Mouse (Mus musculus) limb, embryonic 14.5 days (tissue): Measurements from ENCODE around the gene Epp13. TPM values are rescaled to one million over a fixed set of nuclear protein-coding genes. Genes with fewer than 3 reads are reported as not detected.
"Not testable (repeated sequence)": the region's sequence is repeated elsewhere in the genome, so short reads cannot be mapped to it uniquely, and the experiment has no call there.

Source experiments
- ATAC-seq: fragments of 200-750 bp; cut with Nextera tagmentation; 2 replicates; pipeline ENCODE4 v1.8.0; 2017; ENCODE audit warnings: low read depth, moderate number of reproducible peaks, moderate TSS enrichment; ENCODE audit not compliant: low FRiP score
- DNase-seq: peaks from one replicate; pipeline ENCODE4 v3.0.0-alpha.2; 2015; ENCODE audit warnings: low spot score
- H3K27ac ChIP-seq: fragments of 300-500 bp; sonication (generic); replicated peaks from 2 replicates; pipeline ENCODE4 v1.5.1; 2014; ENCODE audit warnings: low read depth, mild to moderate bottlenecking, low read length, moderate library complexity, mixed read lengths
- H3K27me3 ChIP-seq: fragments of 300-500 bp; sonication (generic); 2 replicates; pipeline ENCODE4 v1.6.1; 2014; ENCODE audit warnings: low read length, mixed read lengths; ENCODE audit not compliant: control insufficient read depth, insufficient read depth
- H3K36me3 ChIP-seq: fragments of 300-500 bp; sonication (generic); 2 replicates; pipeline ENCODE4 v1.6.1; 2014; ENCODE audit warnings: mild to moderate bottlenecking, low read length, moderate library complexity, mixed read lengths; ENCODE audit not compliant: control insufficient read depth, insufficient read depth
- H3K4me1 ChIP-seq: fragments of 300-500 bp; sonication (generic); 2 replicates; pipeline ENCODE4 v1.6.1; 2014; ENCODE audit warnings: antibody characterized with exemption, low read length, mixed read lengths; ENCODE audit not compliant: control insufficient read depth, insufficient read depth
- H3K4me2 ChIP-seq: fragments of 300-500 bp; sonication (generic); replicated peaks from 2 replicates; pipeline ENCODE4 v1.6.1; 2014; ENCODE audit warnings: low read depth, mild to moderate bottlenecking, low read length, moderate library complexity; ENCODE audit not compliant: severe bottlenecking
- H3K4me3 ChIP-seq: fragments of 300-500 bp; sonication (generic); replicated peaks from 2 replicates; pipeline ENCODE4 v1.5.1; 2014; ENCODE audit warnings: low read length
- H3K9ac ChIP-seq: fragments of 300-500 bp; sonication (generic); 2 replicates; pipeline ENCODE4 v1.6.1; 2014; ENCODE audit warnings: mild to moderate bottlenecking, low read depth, low read length, moderate library complexity; ENCODE audit not compliant: severe bottlenecking
- H3K9me3 ChIP-seq: fragments of 300-500 bp; sonication (generic); 2 replicates; pipeline ENCODE4 v1.6.1; 2016; ENCODE audit warnings: low read length; ENCODE audit not compliant: control insufficient read depth
- POLR2A ChIP-seq: fragments of 200-500 bp; IDR thresholded peaks from 2 replicates; pipeline ENCODE4 v1.8.0; 2012; ENCODE audit warnings: inconsistent platforms, mild to moderate bottlenecking, moderate library complexity, borderline replicate concordance; ENCODE audit not compliant: insufficient read depth, insufficient read length; ENCODE audit errors: extremely low read depth
- WGBS: fragments of 180-500 bp; shearing (Covaris S2); extraction: QIAGEN DNeasy Blood & Tissue Kit; methylation state at CpG from one replicate; pipeline ENCODE4 v1.1.7; 2014; 5-methylcytosine and 5-hydroxymethylcytosine counted together
- polyA plus RNA-seq, 2 experiments: library from polyadenylated mRNA; depleted of rRNA in 1 of 2; stranded (reverse) in 1 of 2; unstranded in 1 of 2; fragments of >200 nt; fragmentation: Nextera tagmentation in 1 of 2; extraction: Ambion mirVana in 1 of 2; gene quantifications; 2 replicates each; pipeline versions ENCODE4 v1.2.1 to v1.2.3; 2012 to 2014

Gene Epp13
- polyA plus RNA-seq (2012; rRNA removed) (not detected in 2 replicates), polyA plus RNA-seq (2014; fragmentation: Nextera tagmentation; extraction: Ambion mirVana) (not detected in 2 replicates)

GRCm38 (mm10) chr7:6252410-6252809 lies at the start of gene Epp13:
Gene Epp13, plus strand, starts transcription at chr7:6252710.
- no peak within 1 kb of the TSS for H3K4me3 ChIP-seq
- WGBS = 87% methylated on average over 6 of the region's 6 CpGs
- DNase-seq (no peak), ATAC-seq (no peak)
- no peak within 1 kb of the TSS for H3K27ac ChIP-seq
- no peak for TF ChIP-seq POLR2A
- H3K9me3 ChIP-seq = no peaks in the 10 kb centered on the region
- H3K4me2 ChIP-seq = no peak within 1 kb of the TSS
- no peaks in the 10 kb centered on the region for H3K27me3 ChIP-seq
- H3K4me1 ChIP-seq = no peaks in the 10 kb centered on the region
- no peaks in the 10 kb centered on the region for H3K36me3 ChIP-seq
- H3K9ac ChIP-seq = no peak within 1 kb of the TSS

- ATAC-seq (no peak), DNase-seq (no peak)
- Histone ChIP-seq H3K4me2 (no peak overlapping the region), H3K9ac (no peak overlapping the region), H3K36me3 (no peaks in the 10 kb centered on the region), H3K9me3 (no peaks in the 10 kb centered on the region), H3K4me1 (no peaks in the 10 kb centered on the region), H3K27me3 (no peaks in the 10 kb centered on the region), H3K27ac (no peak overlapping the region), H3K4me3 (no peak overlapping the region)
- TF ChIP-seq POLR2A = no peak
- WGBS = 71% methylated on average over 3 of the region's 3 CpGs
Measured at GRCm38 (mm10) chr7:6204200-6204599, 48.3 kb upstream of the Epp13 start.

- H3K9me3 ChIP-seq = no peaks in the 10 kb centered on the region
- no peaks in the 10 kb centered on the region for H3K36me3 ChIP-seq
- H3K4me1 ChIP-seq = no peaks in the 10 kb centered on the region
- 41% methylated on average over 5 of the region's 5 CpGs for WGBS
- H3K4me2 ChIP-seq = no peak overlapping the region
- no peak overlapping the region for H3K9ac ChIP-seq
- no peak for TF ChIP-seq POLR2A
- ATAC-seq (no peak), DNase-seq (no peak)
- no peak overlapping the region for H3K27ac ChIP-seq
- H3K27me3 ChIP-seq = no peaks in the 10 kb centered on the region
- H3K4me3 ChIP-seq = no peak overlapping the region
Measured at GRCm38 (mm10) chr7:6213144-6213543, 39.4 kb upstream of the Epp13 start.

GRCm38 (mm10) chr7:6214691-6215090 lies 37.8 kb upstream of the Epp13 start:
- not testable (repeated sequence) for H3K4me3 ChIP-seq, ATAC-seq
- WGBS = 93% methylated on average over 3 of the region's 4 CpGs

GRCm38 (mm10) chr7:6220147-6220546 lies 32.4 kb upstream of the Epp13 start:
- H3K27ac ChIP-seq = no peak overlapping the region
- no peak for TF ChIP-seq POLR2A
- DNase-seq (no peak), ATAC-seq (no peak)
- no peaks in the 10 kb centered on the region for H3K36me3 ChIP-seq
- no peaks in the 10 kb centered on the region for H3K27me3 ChIP-seq
- no peak overlapping the region for H3K4me2 ChIP-seq
- H3K4me1 ChIP-seq = no peaks in the 10 kb centered on the region
- H3K4me3 ChIP-seq = no peak overlapping the region
- H3K9ac ChIP-seq = no peak overlapping the region
- H3K9me3 ChIP-seq = no peaks in the 10 kb centered on the region
- WGBS = 56% methylated on average over 3 of the region's 3 CpGs

More at GRCm38 (mm10) chr7:6214691-6215090, 37.8 kb upstream of the Epp13 start:
- not testable (repeated sequence) for H3K4me2 ChIP-seq, H3K9ac ChIP-seq, H3K27ac ChIP-seq, H3K9me3 ChIP-seq, H3K4me1 ChIP-seq, H3K36me3 ChIP-seq, DNase-seq, H3K27me3 ChIP-seq

GRCm38 (mm10) chr7:6221978-6222377 lies 30.5 kb upstream of the Epp13 start, which contains the start of gene Zscan5b:
Gene Zscan5b, plus strand, starts transcription at chr7:6222278.
- Histone ChIP-seq H3K4me3 (no peak within 1 kb of the TSS), H3K9ac (no peak within 1 kb of the TSS), H3K27ac (no peak within 1 kb of the TSS), H3K4me2 (no peak within 1 kb of the TSS), H3K9me3 (no peaks in the 10 kb centered on the region), H3K4me1 (no peaks in the 10 kb centered on the region), H3K36me3 (no peaks in the 10 kb centered on the region), H3K27me3 (no peaks in the 10 kb centered on the region)
- no peak for DNase-seq
- WGBS = 91% methylated on average over 12 of the region's 12 CpGs
- no peak for ATAC-seq
- TF ChIP-seq POLR2A = no peak

GRCm38 (mm10) chr7:6228491-6228890 lies 24.0 kb upstream of the Epp13 start:
- not testable (repeated sequence) for H3K9me3 ChIP-seq, H3K27me3 ChIP-seq, H3K27ac ChIP-seq, H3K4me2 ChIP-seq, H3K4me3 ChIP-seq, H3K9ac ChIP-seq, ATAC-seq, H3K4me1 ChIP-seq, H3K36me3 ChIP-seq, DNase-seq
- 57% methylated on average over 8 of the region's 8 CpGs for WGBS
